Comparison of ENCODE assay signal across 7 mouse cellular contexts in the genomic region with DNA sequence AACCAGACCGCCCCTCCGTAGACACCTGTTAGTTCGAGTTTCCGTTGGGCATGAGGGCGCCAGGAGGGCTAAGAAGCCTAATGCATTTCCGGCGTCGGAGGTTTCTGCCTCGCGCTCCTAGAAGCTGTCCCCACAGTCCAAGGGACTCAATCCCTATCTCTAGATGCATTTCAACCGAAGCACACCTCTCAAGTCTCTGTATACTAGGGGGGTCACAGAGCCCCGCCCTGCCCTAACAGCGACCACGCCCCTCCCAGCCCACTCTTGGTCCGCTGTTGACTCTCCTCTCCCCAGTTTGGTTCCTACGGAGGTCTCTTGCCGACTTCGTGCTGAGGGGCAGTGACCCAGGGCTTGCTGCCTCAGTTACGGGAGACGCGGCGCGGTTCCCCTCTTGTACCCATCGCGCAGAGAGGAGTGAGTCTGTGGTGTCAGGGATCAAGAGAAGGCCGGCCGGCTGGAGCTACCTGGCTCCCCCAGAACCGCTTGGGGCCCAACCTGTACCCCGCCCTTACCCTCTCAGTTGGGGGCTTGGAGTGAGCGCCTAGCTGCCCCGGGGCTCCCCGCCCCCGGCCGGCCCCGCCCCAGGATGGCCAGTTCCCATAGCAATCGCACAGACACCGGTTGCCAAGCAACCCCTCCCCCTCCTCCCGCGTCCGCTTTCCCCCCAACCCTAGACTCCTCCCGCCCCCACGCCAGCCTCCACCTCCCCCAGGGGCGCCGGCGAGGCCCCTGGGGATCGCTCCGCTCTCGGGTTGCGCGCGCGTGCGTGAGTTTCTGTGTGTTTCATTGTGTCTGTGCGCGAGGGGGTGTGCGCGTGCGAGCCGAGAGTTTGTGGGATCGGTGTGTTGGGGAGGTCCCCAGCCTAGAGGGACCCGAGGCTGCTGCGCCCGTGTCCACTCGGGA. TPM values are rescaled to one million over a fixed set of nuclear protein-coding genes. Genes with fewer than 3 reads are reported as not detected.
DNase-seq lines count a peak whose midpoint lies in the region; ATAC-seq lines count a peak whose summit lies in the region.

No protein-coding gene starts in this region.

- peak; percentile 36 for ATAC-seq in embryonic facial prominence, embryonic 11.5 days (replicated peaks; ENCODE audit: insufficient number of reproducible peaks, low FRiP score, low TSS enrichment, low read depth)
- ATAC-seq in hindbrain, embryonic 15.5 days (ENCODE audit: low FRiP score, low read depth): peak; percentile 50
- peak; percentile 60 for ATAC-seq in midbrain, embryonic 14.5 days (ENCODE audit: low FRiP score, low TSS enrichment)

- peak; percentile 55 to 85 for DNase-seq in left cerebral cortex, postnatal 10 days (ENCODE audit: extremely low spot score in 1 of 2, low spot score in 2 of 2)
- no peak for DNase-seq in left cerebral cortex, adult 11 months (ENCODE audit: low spot score)
- peak; percentile 70 for DNase-seq in embryonic facial prominence, embryonic 11.5 days (ENCODE audit: low spot score)
- DNase-seq in midbrain, embryonic 14.5 days: peak; percentile 91
- peak; percentile 66 for DNase-seq in thymus, postnatal 25 days
- DNase-seq in urinary bladder, postnatal 36 days (ENCODE audit: low spot score in 2 of 2): no peak

- under 1% methylated on average over 61 of the region's 64 CpGs for WGBS in embryonic facial prominence, embryonic 11.5 days
- WGBS in hindbrain, embryonic 15.5 days: under 1% methylated on average over 62 of the region's 64 CpGs
- WGBS in midbrain, embryonic 14.5 days: under 1% methylated on average over 64 of the region's 64 CpGs

- no peaks in the 10 kb centered on the region for H3K9me3 ChIP-seq in embryonic facial prominence, embryonic 11.5 days (replicated peaks; ENCODE audit: control insufficient read depth, low read length)
- no peaks in the 10 kb centered on the region for H3K9me3 ChIP-seq in hindbrain, embryonic 15.5 days
- no peaks in the 10 kb centered on the region for H3K9me3 ChIP-seq in midbrain, embryonic 14.5 days (ENCODE audit: control insufficient read depth, low read length)

- H3K4me3 ChIP-seq in embryonic facial prominence, embryonic 11.5 days (ENCODE audit: low read depth, low read length): peak overlapping the region; percentile 69
- peak overlapping the region; percentile 59 for H3K4me3 ChIP-seq in hindbrain, embryonic 15.5 days
- H3K4me3 ChIP-seq in midbrain, embryonic 14.5 days (replicated peaks; ENCODE audit: low read depth, low read length): peak overlapping the region; percentile 80

- peak overlapping the region; percentile 96 for H3K4me2 ChIP-seq in embryonic facial prominence, embryonic 11.5 days (ENCODE audit: low read depth, low read length)
- peak overlapping the region; percentile 76 for H3K4me2 ChIP-seq in hindbrain, embryonic 15.5 days
- H3K4me2 ChIP-seq in midbrain, embryonic 14.5 days (ENCODE audit: low read length): peak overlapping the region; percentile 73

- peaks cover 23% of the 10 kb centered on the region for H3K27me3 ChIP-seq in embryonic facial prominence, embryonic 11.5 days (ENCODE audit: control insufficient read depth, insufficient read depth, low read length)
- no peaks in the 10 kb centered on the region for H3K27me3 ChIP-seq in hindbrain, embryonic 15.5 days
- H3K27me3 ChIP-seq in midbrain, embryonic 14.5 days (ENCODE audit: control insufficient read depth, insufficient read depth, low read length): no peaks in the 10 kb centered on the region; the same call in 1 of the 2 replicates

- H3K36me3 ChIP-seq in embryonic facial prominence, embryonic 11.5 days (replicated peaks; ENCODE audit: control insufficient read depth, insufficient read depth, low read depth, low read length): no peaks in the 10 kb centered on the region
- H3K36me3 ChIP-seq in hindbrain, embryonic 15.5 days: peaks cover 11% of the 10 kb centered on the region; the same call in 1 of the 2 replicates
- peaks cover 15% of the 10 kb centered on the region for H3K36me3 ChIP-seq in midbrain, embryonic 14.5 days (ENCODE audit: control insufficient read depth, insufficient read depth, low read length)

- peak overlapping the region; percentile 41; the same call in 1 of the 2 replicates for H3K27ac ChIP-seq in embryonic facial prominence, embryonic 11.5 days (replicated peaks; ENCODE audit: low read depth, low read length)
- H3K27ac ChIP-seq in hindbrain, embryonic 15.5 days (replicated peaks): peak overlapping the region; percentile 98
- H3K27ac ChIP-seq in midbrain, embryonic 14.5 days (replicated peaks; ENCODE audit: low read depth, low read length): peak overlapping the region; percentile 98

- H3K4me1 ChIP-seq in embryonic facial prominence, embryonic 11.5 days (ENCODE audit: control insufficient read depth, insufficient read depth, low read length): peaks cover 2% of the 10 kb centered on the region; the same call in 1 of the 2 replicates
- H3K4me1 ChIP-seq in hindbrain, embryonic 15.5 days (replicated peaks): peaks cover 55% of the 10 kb centered on the region
- peaks cover 47% of the 10 kb centered on the region for H3K4me1 ChIP-seq in midbrain, embryonic 14.5 days (ENCODE audit: control insufficient read depth, insufficient read depth, low read length)

- H3K9ac ChIP-seq in embryonic facial prominence, embryonic 11.5 days (replicated peaks; ENCODE audit: low read length): peak overlapping the region; percentile 71
- peak overlapping the region; percentile 87 for H3K9ac ChIP-seq in hindbrain, embryonic 15.5 days
- H3K9ac ChIP-seq in midbrain, embryonic 14.5 days (replicated peaks; ENCODE audit: low read length): peak overlapping the region; percentile 95

- intact Hi-C loops in left cerebral cortex, postnatal 10 days (cut with DNase I): no loop called here

RNA-seq across cellular contexts. Expression of a gene that starts 0.9 kb away (rescaled TPM):
- 100 to 1,000 TPM in 1 of 2 experiments, 10 to 100 TPM in 1; 92.6 to 105 TPM for total RNA-seq in left cerebral cortex, postnatal 10 days (2021)
- 7.9 and 8.3 TPM in 2 replicates for polyA plus RNA-seq in embryonic facial prominence, embryonic 11.5 days (2014; fragmentation: Nextera tagmentation; extraction: Ambion mirVana)
- polyA plus RNA-seq in hindbrain, embryonic 15.5 days (2015; fragmentation: Nextera tagmentation; extraction: Ambion mirVana): 67.7 and 81.1 TPM in 2 replicates
- 66.4 and 80.5 TPM in 2 replicates for polyA plus RNA-seq in midbrain, embryonic 14.5 days (2014; fragmentation: Nextera tagmentation; extraction: Ambion mirVana)

Comparison
In these comparisons a context has a peak if more than half of its experiments do, and no peak if none do; other contexts are left out.
1. DNase-seq: peak in left cerebral cortex, postnatal 10 days (2 of 2), embryonic facial prominence, embryonic 11.5 days (single experiment), midbrain, embryonic 14.5 days (single experiment) and thymus, postnatal 25 days (single experiment); none in left cerebral cortex, adult 11 months (single experiment) and urinary bladder, postnatal 36 days (0 of 2).
2. H3K27ac ChIP-seq: peak in every context shown above with its lines; median percentile 98 in hindbrain, embryonic 15.5 days; 98 in midbrain, embryonic 14.5 days; 41 in embryonic facial prominence, embryonic 11.5 days.
3. Peak in every context shown above with its lines, with median percentiles within 50 percentile points of each other: ATAC-seq, H3K4me2 ChIP-seq, H3K4me3 ChIP-seq and H3K9ac ChIP-seq.